Mouse (Mus musculus): ENCODE results near the gene Tex52. TPM values are rescaled to one million over a fixed set of nuclear protein-coding genes. Genes with fewer than 3 reads are reported as not detected.

Tex52 gene
- polyA plus RNA-seq, 2 experiments = 0.07 TPM; not detected in 1

DNA sequence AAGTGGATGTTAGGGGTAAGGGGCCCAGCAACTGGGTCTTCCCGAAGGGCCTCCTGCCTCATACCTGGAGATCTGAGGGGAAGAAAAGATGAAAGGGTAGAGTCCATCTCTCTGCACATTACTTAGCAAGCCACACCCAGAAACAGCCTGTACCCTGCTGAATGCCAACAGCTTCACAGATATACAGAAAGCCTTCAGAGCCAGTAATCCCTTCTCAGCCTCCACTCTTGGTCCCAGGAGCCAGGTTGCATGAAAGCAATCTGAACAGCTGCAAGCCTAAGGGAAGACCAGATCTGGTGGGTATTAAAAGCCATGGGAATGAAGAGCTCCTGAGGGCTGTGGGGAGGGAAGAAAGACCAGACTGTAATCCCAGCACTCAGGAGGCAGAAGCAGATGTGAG, 13.9 kb downstream of the Tex52 start:
- WGBS (ENCODE audit: insufficient replicate concordance) = 39% methylated on average over 1 of the region's 1 CpGs
- no peak for TF ChIP-seq EP300 (IDR thresholded peaks at IDR 0.05; ENCODE audit: low read depth)
- TF ChIP-seq CTCF (IDR thresholded peaks at IDR 0.05; ENCODE audit: low read depth) = no peak
- H3K9ac ChIP-seq (replicated peaks) = no peak overlapping the region
- DNase-seq (ENCODE audit: low read depth in 3 of 3, low spot score in 3 of 3) (no peak), ATAC-seq (ENCODE audit: insufficient read depth) (no peak)
- no peak overlapping the region for H3K4me2 ChIP-seq (ENCODE audit: low read depth)
- no peak overlapping the region for H3K4me3 ChIP-seq (ENCODE audit: insufficient read depth in 1 of 2, low read depth in 2 of 2, low read length in 2 of 2)
- H3K27ac ChIP-seq = no peak overlapping the region
- H3K27me3 ChIP-seq (ENCODE audit: control insufficient read depth, insufficient read depth, low read length) = no peaks in the 10 kb centered on the region
- no peaks in the 10 kb centered on the region for H3K4me1 ChIP-seq (replicated peaks; ENCODE audit: control insufficient read depth in 2 of 2, insufficient read depth in 2 of 2, low read length in 1 of 2)
- no peaks in the 10 kb centered on the region for H3K36me3 ChIP-seq (replicated peaks; ENCODE audit: control insufficient read depth, insufficient read depth, low read depth)
- no peaks in the 10 kb centered on the region for H3K9me3 ChIP-seq (ENCODE audit: control insufficient read depth, low read length)

- H3K4me1 ChIP-seq (replicated peaks; ENCODE audit: control insufficient read depth in 2 of 2, insufficient read depth in 2 of 2, low read length in 1 of 2) = no peaks in the 10 kb centered on the region
- H3K9ac ChIP-seq (replicated peaks) = no peak overlapping the region
- no peak overlapping the region for H3K4me3 ChIP-seq (ENCODE audit: insufficient read depth in 1 of 2, low read depth in 2 of 2, low read length in 2 of 2)
- no peaks in the 10 kb centered on the region for H3K27me3 ChIP-seq (ENCODE audit: control insufficient read depth, insufficient read depth, low read length)
- no peaks in the 10 kb centered on the region for H3K36me3 ChIP-seq (replicated peaks; ENCODE audit: control insufficient read depth, insufficient read depth, low read depth)
- no peak overlapping the region for H3K4me2 ChIP-seq (ENCODE audit: low read depth)
- TF ChIP-seq CTCF (IDR thresholded peaks at IDR 0.05; ENCODE audit: low read depth) = no peak
- no peak for TF ChIP-seq EP300 (IDR thresholded peaks at IDR 0.05; ENCODE audit: low read depth)
- DNase-seq (ENCODE audit: low read depth in 3 of 3, low spot score in 3 of 3) = no peak
- H3K9me3 ChIP-seq (ENCODE audit: control insufficient read depth, low read length) = no peaks in the 10 kb centered on the region
- ATAC-seq (ENCODE audit: insufficient read depth) = no peak
- WGBS (ENCODE audit: insufficient replicate concordance) = 12% methylated on average over 1 of the region's 1 CpGs
- H3K27ac ChIP-seq = no peak overlapping the region
These were observed 15.4 kb downstream of the Tex52 start for GRCm38 (mm10) chr6:128390683-128391082.

GRCm38 (mm10) chr6:128397574-128398261, 22.5 kb downstream of the Tex52 start:
- Histone ChIP-seq H3K4me1 (replicated peaks; ENCODE audit: control insufficient read depth in 2 of 2, insufficient read depth in 2 of 2, low read length in 1 of 2) (no peaks in the 10 kb centered on the region), H3K4me3 (ENCODE audit: insufficient read depth in 1 of 2, low read depth in 2 of 2, low read length in 2 of 2) (no peak overlapping the region), H3K27ac (no peak overlapping the region), H3K27me3 (ENCODE audit: control insufficient read depth, insufficient read depth, low read length) (no peaks in the 10 kb centered on the region), H3K9ac (replicated peaks) (no peak overlapping the region), H3K4me2 (ENCODE audit: low read depth) (no peak overlapping the region), H3K9me3 (ENCODE audit: control insufficient read depth, low read length) (no peaks in the 10 kb centered on the region), H3K36me3 (replicated peaks; ENCODE audit: control insufficient read depth, insufficient read depth, low read depth) (no peaks in the 10 kb centered on the region)
- DNase-seq (ENCODE audit: low read depth in 3 of 3, low spot score in 3 of 3) (peak in 1 of 3 experiments; percentile 14), ATAC-seq (ENCODE audit: insufficient read depth) (peak; percentile 44; the same call in 1 of the 2 replicates)
- TF ChIP-seq EP300 (IDR thresholded peaks at IDR 0.05; ENCODE audit: low read depth) (no peak), CTCF (IDR thresholded peaks at IDR 0.05; ENCODE audit: low read depth) (no peak)
- WGBS (ENCODE audit: insufficient replicate concordance) = 57% methylated on average over 7 of the region's 7 CpGs

GRCm38 (mm10) chr6:128398996-128399395, 23.7 kb downstream of the Tex52 start, which contains the start of gene Nrip2:
Gene Nrip2, plus strand, starts transcription at chr6:128399296.
- H3K4me1 ChIP-seq (replicated peaks; ENCODE audit: control insufficient read depth in 2 of 2, insufficient read depth in 2 of 2, low read length in 1 of 2) = no peaks in the 10 kb centered on the region
- H3K4me2 ChIP-seq (ENCODE audit: low read depth) = peak within 1 kb of the TSS; percentile 29; the same call in 1 of the 2 replicates
- H3K27me3 ChIP-seq (ENCODE audit: control insufficient read depth, insufficient read depth, low read length) = no peaks in the 10 kb centered on the region
- ATAC-seq (ENCODE audit: insufficient read depth) (no peak), DNase-seq (ENCODE audit: low read depth in 3 of 3, low spot score in 3 of 3) (no peak)
- H3K9me3 ChIP-seq (ENCODE audit: control insufficient read depth, low read length) = no peaks in the 10 kb centered on the region
- WGBS (ENCODE audit: insufficient replicate concordance) = 69% methylated on average over 3 of the region's 3 CpGs
- TF ChIP-seq EP300 (IDR thresholded peaks at IDR 0.05; ENCODE audit: low read depth) = no peak
- TF ChIP-seq CTCF (IDR thresholded peaks at IDR 0.05; ENCODE audit: low read depth) = no peak
- H3K36me3 ChIP-seq (replicated peaks; ENCODE audit: control insufficient read depth, insufficient read depth, low read depth) = no peaks in the 10 kb centered on the region
- no peak within 1 kb of the TSS for H3K4me3 ChIP-seq (ENCODE audit: insufficient read depth in 1 of 2, low read depth in 2 of 2, low read length in 2 of 2)
- H3K27ac ChIP-seq = no peak within 1 kb of the TSS
- no peak within 1 kb of the TSS for H3K9ac ChIP-seq (replicated peaks)

GRCm38 (mm10) chr6:128399421-128400185, 24.3 kb downstream of the Tex52 start:
- Histone ChIP-seq H3K27me3 (ENCODE audit: control insufficient read depth, insufficient read depth, low read length) (no peaks in the 10 kb centered on the region), H3K9ac (replicated peaks) (no peak overlapping the region), H3K4me1 (replicated peaks; ENCODE audit: control insufficient read depth in 2 of 2, insufficient read depth in 2 of 2, low read length in 1 of 2) (no peaks in the 10 kb centered on the region), H3K36me3 (replicated peaks; ENCODE audit: control insufficient read depth, insufficient read depth, low read depth) (no peaks in the 10 kb centered on the region), H3K4me3 (ENCODE audit: insufficient read depth in 1 of 2, low read depth in 2 of 2, low read length in 2 of 2) (no peak overlapping the region), H3K9me3 (ENCODE audit: control insufficient read depth, low read length) (no peaks in the 10 kb centered on the region), H3K4me2 (ENCODE audit: low read depth) (peak overlapping the region; percentile 29; the same call in 1 of the 2 replicates), H3K27ac (no peak overlapping the region)
- no peak for TF ChIP-seq EP300 (IDR thresholded peaks at IDR 0.05; ENCODE audit: low read depth)
- no peak for TF ChIP-seq CTCF (IDR thresholded peaks at IDR 0.05; ENCODE audit: low read depth)
- WGBS (ENCODE audit: insufficient replicate concordance) = 61% methylated on average over 21 of the region's 21 CpGs
- DNase-seq (ENCODE audit: low read depth in 3 of 3, low spot score in 3 of 3) = no peak
- no peak for ATAC-seq (ENCODE audit: insufficient read depth)

All from liver, embryonic 14.5 days (tissue).